Mouse (Mus musculus) adrenal gland, postnatal 14 days (tissue): ENCODE measurements around the gene Psenen. TPM values are rescaled to one million over a fixed set of nuclear protein-coding genes. Genes with fewer than 3 reads are reported as not detected.

Experiments
- DNase-seq: peaks from one replicate; pipeline ENCODE4 v3.0.0; 2021; ENCODE audit warnings: mixed read lengths
- total RNA-seq: library from RNA; stranded (reverse); gene quantifications from 2 replicates; pipeline ENCODE4 v1.2.3, GENCODE M21; 2021

The Psenen gene
- total RNA-seq, 1 experiment from 2014 or later, result 117 TPM

GRCm38 (mm10) chr7:30589435-30590301, 26.2 kb upstream of the Psenen start:
- DNase-seq, result peak; percentile 90

GRCm38 (mm10) chr7:30588676-30589434, 25.4 kb upstream of the Psenen start, which contains the start of gene Kmt2b:
TSS of gene Kmt2b (minus strand) at chr7:30588726.
- DNase-seq, result peak; percentile 98

- peak; percentile 72 for DNase-seq
These were observed 24.6 kb upstream of the Psenen start for GRCm38 (mm10) chr7:30587842-30588667.

- no peak for DNase-seq
These were observed 23.1 kb upstream of the Psenen start for GRCm38 (mm10) chr7:30586455-30587020.

GRCm38 (mm10) chr7:30585170-30585569, 21.7 kb upstream of the Psenen start:
- no peak for DNase-seq

- DNase-seq, result peak; percentile 64
These were observed 20.9 kb upstream of the Psenen start for GRCm38 (mm10) chr7:30584339-30584738.

- DNase-seq, result no peak
These were observed 18.1 kb upstream of the Psenen start for GRCm38 (mm10) chr7:30581547-30581946.

GRCm38 (mm10) chr7:30579950-30580349, 16.5 kb upstream of the Psenen start:
- DNase-seq, result no peak

- peak; percentile 77 for DNase-seq
These were observed 9.5 kb upstream of the Psenen start for GRCm38 (mm10) chr7:30572969-30573368.

- peak; percentile 8 for DNase-seq
These were observed 9.0 kb upstream of the Psenen start for GRCm38 (mm10) chr7:30572389-30572788.

GRCm38 (mm10) chr7:30567555-30567954, 4.1 kb upstream of the Psenen start:
- DNase-seq, result peak; percentile 16

GRCm38 (mm10) chr7:30566033-30566432, 2.6 kb upstream of the Psenen start:
- no peak for DNase-seq

- no peak for DNase-seq
These were observed 1.6 kb upstream of the Psenen start, which contains the start of gene Igflr1 for GRCm38 (mm10) chr7:30564970-30565571. TSS of gene Igflr1 (plus strand) at chr7:30565427.

GRCm38 (mm10) chr7:30563906-30564280, 466 bp upstream of the Psenen start:
- DNase-seq, result peak; percentile 36

- DNase-seq, result peak; percentile 35
These were observed 806 bp downstream of the Psenen start for GRCm38 (mm10) chr7:30562526-30563116.

- no peak for DNase-seq
These were observed 3.1 kb downstream of the Psenen start for GRCm38 (mm10) chr7:30560296-30560695.

- DNase-seq, result peak; percentile 98
These were observed 3.9 kb downstream of the Psenen start, which contains the start of gene Lin37 for GRCm38 (mm10) chr7:30559443-30559954. TSS of gene Lin37 (minus strand) at chr7:30559838.

GRCm38 (mm10) chr7:30558656-30559442, 4.6 kb downstream of the Psenen start:
- no peak for DNase-seq

GRCm38 (mm10) chr7:30557901-30558514, 5.4 kb downstream of the Psenen start:
- peak; percentile 43 for DNase-seq
